Mouse (Mus musculus) splenic B cell, adult 2 months (primary cell): ENCODE results near the gene Gatm.

Source experiments
- DNase-seq: peaks from one replicate; pipeline ENCODE4 v3.0.0-alpha.2; 2011; ENCODE audit warnings: low read depth, low spot score
- H3K27me3 ChIP-seq: 2 replicates; pipeline ENCODE4 v1.6.1; 2012; ENCODE audit warnings: mild to moderate bottlenecking, low read length, moderate library complexity, mixed read lengths; ENCODE audit not compliant: control insufficient read depth, poor library complexity, insufficient read depth, severe bottlenecking
- H3K36me3 ChIP-seq: 2 replicates; pipeline ENCODE4 v1.6.1; 2012; ENCODE audit warnings: mild to moderate bottlenecking, low read length, moderate library complexity, mixed read lengths; ENCODE audit not compliant: control insufficient read depth, poor library complexity, insufficient read depth, severe bottlenecking

The Gatm gene

GRCm38 (mm10) chr2:122610746-122611653, at the start of gene Gatm:
Gene Gatm, minus strand, starts transcription at chr2:122611303.
- Histone ChIP-seq H3K27me3 (no peaks in the 10 kb centered on the region), H3K36me3 (no peaks in the 10 kb centered on the region)
- peak; percentile 35 for DNase-seq

GRCm38 (mm10) chr2:122659825-122660224, 48.7 kb upstream of the Gatm start:
- DNase-seq = no peak
- H3K36me3 ChIP-seq = no peaks in the 10 kb centered on the region
- no peaks in the 10 kb centered on the region for H3K27me3 ChIP-seq

- no peaks in the 10 kb centered on the region for H3K27me3 ChIP-seq
- DNase-seq = no peak
- no peaks in the 10 kb centered on the region for H3K36me3 ChIP-seq
Observed at GRCm38 (mm10) chr2:122657707-122658524, 46.8 kb upstream of the Gatm start.

GRCm38 (mm10) chr2:122656767-122657166, 45.7 kb upstream of the Gatm start:
- no peaks in the 10 kb centered on the region for H3K36me3 ChIP-seq
- DNase-seq = no peak
- H3K27me3 ChIP-seq = no peaks in the 10 kb centered on the region

GRCm38 (mm10) chr2:122656052-122656451, 44.9 kb upstream of the Gatm start:
- Histone ChIP-seq H3K36me3 (no peaks in the 10 kb centered on the region), H3K27me3 (no peaks in the 10 kb centered on the region)
- DNase-seq = no peak

GRCm38 (mm10) chr2:122652096-122653084, 41.3 kb upstream of the Gatm start:
- H3K36me3 ChIP-seq = no peaks in the 10 kb centered on the region
- DNase-seq = peak; percentile 86

GRCm38 (mm10) chr2:122638673-122639072, 27.6 kb upstream of the Gatm start:
- no peaks in the 10 kb centered on the region for H3K36me3 ChIP-seq
- no peaks in the 10 kb centered on the region for H3K27me3 ChIP-seq
- no peak for DNase-seq

More at GRCm38 (mm10) chr2:122652096-122653084, 41.3 kb upstream of the Gatm start:
- H3K27me3 ChIP-seq = no peaks in the 10 kb centered on the region

- no peaks in the 10 kb centered on the region for H3K27me3 ChIP-seq
- no peak for DNase-seq
- H3K36me3 ChIP-seq = no peaks in the 10 kb centered on the region
Observed at GRCm38 (mm10) chr2:122638029-122638428, 26.9 kb upstream of the Gatm start.

- H3K36me3 ChIP-seq = no peaks in the 10 kb centered on the region
- peak; percentile 89 for DNase-seq
- no peaks in the 10 kb centered on the region for H3K27me3 ChIP-seq
Observed at GRCm38 (mm10) chr2:122637526-122637997, 26.5 kb upstream of the Gatm start.

GRCm38 (mm10) chr2:122636686-122637085, 25.6 kb upstream of the Gatm start, which contains the start of gene AA467197:
Gene AA467197, plus strand, starts transcription at chr2:122636986.
- no peaks in the 10 kb centered on the region for H3K27me3 ChIP-seq
- no peaks in the 10 kb centered on the region for H3K36me3 ChIP-seq
- DNase-seq = no peak

GRCm38 (mm10) chr2:122631226-122631801, 20.2 kb upstream of the Gatm start:
- Histone ChIP-seq H3K27me3 (no peaks in the 10 kb centered on the region), H3K36me3 (no peaks in the 10 kb centered on the region)
- DNase-seq = peak; percentile 18

- Histone ChIP-seq H3K36me3 (no peaks in the 10 kb centered on the region), H3K27me3 (no peaks in the 10 kb centered on the region)
- peak; percentile 92 for DNase-seq
Observed at GRCm38 (mm10) chr2:122630465-122631225, 19.5 kb upstream of the Gatm start.

GRCm38 (mm10) chr2:122629871-122630270, 18.8 kb upstream of the Gatm start:
- Histone ChIP-seq H3K27me3 (no peaks in the 10 kb centered on the region), H3K36me3 (no peaks in the 10 kb centered on the region)
- DNase-seq = no peak
